Mouse (Mus musculus) midbrain, embryonic 14.5 days (tissue): ENCODE results near the gene Vmn1r66. TPM values are rescaled to one million over a fixed set of nuclear protein-coding genes. Genes with fewer than 3 reads are reported as not detected.
"Not testable (repeated sequence)": the region's sequence is repeated elsewhere in the genome, so short reads cannot be mapped to it uniquely, and the experiment has no call there.

Experiments used
- ATAC-seq: fragments of 200-750 bp; cut with Nextera tagmentation; 2 replicates; pipeline ENCODE4 v1.8.0; 2017; ENCODE audit warnings: moderate number of reproducible peaks, moderate library complexity; ENCODE audit not compliant: low FRiP score, low TSS enrichment
- DNase-seq: peaks from one replicate; pipeline ENCODE4 v3.0.0-alpha.2; 2015
- H3K27ac ChIP-seq: fragments of 300-500 bp; sonication (generic); replicated peaks from 2 replicates; pipeline ENCODE4 v1.5.1; 2014; ENCODE audit warnings: mild to moderate bottlenecking, low read depth, low read length, moderate library complexity
- H3K27me3 ChIP-seq: fragments of 300-500 bp; sonication (generic); 2 replicates; pipeline ENCODE4 v1.6.1; 2014; ENCODE audit warnings: low read length, control low read depth, mixed read lengths; ENCODE audit not compliant: control insufficient read depth, insufficient read depth
- H3K36me3 ChIP-seq: fragments of 300-500 bp; sonication (generic); 2 replicates; pipeline ENCODE4 v1.6.1; 2014; ENCODE audit warnings: low read length, control low read depth; ENCODE audit not compliant: control insufficient read depth, insufficient read depth
- H3K4me1 ChIP-seq: fragments of 300-500 bp; sonication (generic); 2 replicates; pipeline ENCODE4 v1.6.1; 2014; ENCODE audit warnings: mild to moderate bottlenecking, antibody characterized with exemption, low read length, control low read depth; ENCODE audit not compliant: control insufficient read depth, insufficient read depth
- H3K4me2 ChIP-seq: fragments of 300-500 bp; sonication (generic); 2 replicates; pipeline ENCODE4 v1.6.1; 2014; ENCODE audit warnings: mild to moderate bottlenecking, low read length, moderate library complexity
- H3K4me3 ChIP-seq: fragments of 300-500 bp; sonication (generic); replicated peaks from 2 replicates; pipeline ENCODE4 v1.5.1; 2014; ENCODE audit warnings: low read depth, low read length
- H3K9ac ChIP-seq: fragments of 300-500 bp; sonication (generic); replicated peaks from 2 replicates; pipeline ENCODE4 v1.6.1; 2014; ENCODE audit warnings: mild to moderate bottlenecking, low read length, moderate library complexity
- H3K9me3 ChIP-seq: fragments of 300-500 bp; sonication (generic); 2 replicates; pipeline ENCODE4 v1.6.1; 2016; ENCODE audit warnings: low read length, control low read depth, mixed read lengths; ENCODE audit not compliant: control insufficient read depth
- WGBS: fragments of 180-500 bp; shearing (Covaris S2); extraction: QIAGEN DNeasy Blood & Tissue Kit; methylation state at CpG from one replicate; pipeline ENCODE4 v1.1.7; 2014; 5-methylcytosine and 5-hydroxymethylcytosine counted together
- polyA plus RNA-seq: library from polyadenylated mRNA; unstranded; fragments of >200 nt; fragmentation: Nextera tagmentation; extraction: Ambion mirVana; gene quantifications from 2 replicates; pipeline ENCODE4 v1.2.1, GENCODE M21; 2014

Vmn1r66 gene
- polyA plus RNA-seq: not detected in 2 replicates

- Histone ChIP-seq H3K36me3 (no peaks in the 10 kb centered on the region), H3K9me3 (peaks cover 28% of the 10 kb centered on the region), H3K4me2 (no peak within 1 kb of the TSS), H3K27me3 (no peaks in the 10 kb centered on the region), H3K27ac (no peak within 1 kb of the TSS), H3K9ac (no peak within 1 kb of the TSS), H3K4me3 (no peak within 1 kb of the TSS), H3K4me1 (no peaks in the 10 kb centered on the region)
- no peak for ATAC-seq
- DNase-seq: no peak
Measured at GRCm38 (mm10) chr7:10277906-10278305, at the start of gene Vmn1r66. Vmn1r66 (minus strand) TSS chr7:10278006.

GRCm38 (mm10) chr7:10325462-10325861 lies 47.7 kb upstream of the Vmn1r66 start:
- not testable (repeated sequence) for H3K4me3 ChIP-seq, ATAC-seq, DNase-seq, H3K27me3 ChIP-seq, H3K27ac ChIP-seq, H3K4me1 ChIP-seq, H3K4me2 ChIP-seq, H3K36me3 ChIP-seq, H3K9ac ChIP-seq
- H3K9me3 ChIP-seq: peaks cover 21% of the 10 kb centered on the region
- WGBS: 77% methylated on average over 17 of the region's 20 CpGs

- DNase-seq (no peak), ATAC-seq (no peak)
- H3K4me2 ChIP-seq: no peak overlapping the region
- no peak overlapping the region for H3K9ac ChIP-seq
- H3K9me3 ChIP-seq: peaks cover 34% of the 10 kb centered on the region
- H3K36me3 ChIP-seq: no peaks in the 10 kb centered on the region
- 92% methylated on average over 13 of the region's 13 CpGs for WGBS
- H3K4me1 ChIP-seq: no peaks in the 10 kb centered on the region
- H3K27ac ChIP-seq: no peak overlapping the region
- no peak overlapping the region for H3K4me3 ChIP-seq
- no peaks in the 10 kb centered on the region for H3K27me3 ChIP-seq
Measured at GRCm38 (mm10) chr7:10252075-10252474, 25.7 kb downstream of the Vmn1r66 start.

- DNase-seq (no peak), ATAC-seq (no peak)
- Histone ChIP-seq H3K9ac (no peak overlapping the region), H3K4me3 (no peak overlapping the region), H3K27me3 (no peaks in the 10 kb centered on the region), H3K9me3 (peaks cover 46% of the 10 kb centered on the region), H3K4me1 (no peaks in the 10 kb centered on the region), H3K27ac (no peak overlapping the region), H3K36me3 (no peaks in the 10 kb centered on the region), H3K4me2 (no peak overlapping the region)
- WGBS: 75% methylated on average over 5 of the region's 5 CpGs
Measured at GRCm38 (mm10) chr7:10249146-10249545, 28.7 kb downstream of the Vmn1r66 start.

Other genes with a start within 250 kb of the Vmn1r66 start
- not detected in 2 replicates for gene Vmn2r50, start 224.7 kb downstream of the Vmn1r66 start, polyA plus RNA-seq
- gene Vmn2r51, start 172.3 kb downstream of the Vmn1r66 start, polyA plus RNA-seq: not detected in 2 replicates
- not detected in 2 replicates for gene Vmn2r52, start 101.4 kb downstream of the Vmn1r66 start, polyA plus RNA-seq
- not detected in 2 replicates for gene Vmn1r67, start 165.3 kb upstream of the Vmn1r66 start, polyA plus RNA-seq
- 53.1 and 64.2 TPM in 2 replicates for gene Zik1, start 217.4 kb upstream of the Vmn1r66 start, polyA plus RNA-seq